Mouse (Mus musculus) forebrain, postnatal 0 days (tissue): ENCODE results near the gene Rspry1. TPM values are rescaled to one million over a fixed set of nuclear protein-coding genes. Genes with fewer than 3 reads are reported as not detected.

Experiments
- ATAC-seq: fragments of 200-750 bp; cut with Nextera tagmentation; 2 replicates; pipeline ENCODE4 v1.8.0; 2017; ENCODE audit warnings: mild to moderate bottlenecking, moderate library complexity
- DNase-seq: peaks from one replicate; pipeline ENCODE4 v3.0.0-alpha.2; 2015
- H3K27ac ChIP-seq: fragments of 300-500 bp; sonication (generic); 2 replicates; pipeline ENCODE4 v1.5.1; 2014; ENCODE audit warnings: low read depth, mild to moderate bottlenecking, antibody characterized with exemption, low read length, moderate library complexity, mixed read lengths
- H3K27me3 ChIP-seq: fragments of 300-500 bp; sonication (generic); 2 replicates; pipeline ENCODE4 v1.6.1; 2014; ENCODE audit warnings: mild to moderate bottlenecking, low read length, mixed read lengths; ENCODE audit not compliant: insufficient read depth
- H3K36me3 ChIP-seq: fragments of 300-500 bp; sonication (generic); 2 replicates; pipeline ENCODE4 v1.6.1; 2014; ENCODE audit warnings: mild to moderate bottlenecking, moderate library complexity; ENCODE audit not compliant: insufficient read depth
- H3K4me1 ChIP-seq: fragments of 300-500 bp; sonication (generic); 2 replicates; pipeline ENCODE4 v1.6.1; 2014; ENCODE audit warnings: antibody characterized with exemption; ENCODE audit not compliant: insufficient read depth
- H3K4me2 ChIP-seq: fragments of 300-500 bp; sonication (generic); 2 replicates; pipeline ENCODE4 v1.6.1; 2014; ENCODE audit warnings: low read depth, mild to moderate bottlenecking, moderate library complexity
- H3K4me3 ChIP-seq: fragments of 300-500 bp; sonication (generic); 2 replicates; pipeline ENCODE4 v1.5.1; 2014; ENCODE audit warnings: low read depth, low read length, mixed read lengths
- H3K9ac ChIP-seq: fragments of 300-500 bp; sonication (generic); 2 replicates; pipeline ENCODE4 v1.6.1; 2014; ENCODE audit warnings: mild to moderate bottlenecking
- H3K9me3 ChIP-seq: fragments of 300-500 bp; sonication (generic); 2 replicates; pipeline ENCODE4 v1.6.1; 2016; ENCODE audit warnings: low read length
- CTCF ChIP-seq: sonication (generic); IDR thresholded peaks from 2 replicates; pipeline ENCODE4 v1.5.1; 2016; ENCODE audit warnings: antibody characterized with exemption, control low read depth, low read depth
- WGBS: fragments of 180-500 bp; shearing (Covaris S2); extraction: QIAGEN DNeasy Blood & Tissue Kit; methylation state at CpG from one replicate; pipeline ENCODE4 v1.1.7; 2014; 5-methylcytosine and 5-hydroxymethylcytosine counted together
- polyA plus RNA-seq: library from polyadenylated mRNA; unstranded; fragments of >200 nt; fragmentation: Nextera tagmentation; extraction: Ambion mirVana; gene quantifications from 2 replicates; pipeline ENCODE4 v1.2.1, GENCODE M21; 2015
- total RNA-seq: library from RNA; depleted of rRNA; stranded (reverse); fragments of >200 nt; gene quantifications from 2 replicates; pipeline ENCODE4 v1.2.3, GENCODE M21; 2014; rRNA removed

Gene Rspry1
- total and polyA plus RNA-seq, 2 experiments from 2014 or later, result 32.0 to 55.8 TPM

GRCm38 (mm10) chr8:94704669-94704984 is 102.9 kb downstream of the Rspry1 start:
- Histone ChIP-seq H3K9me3 (no peaks in the 10 kb centered on the region), H3K4me1 (peaks cover 4% of the 10 kb centered on the region; the same call in 1 of the 2 replicates), H3K27ac (peak overlapping the region; percentile 80), H3K4me2 (peak overlapping the region; percentile 54), H3K27me3 (no peaks in the 10 kb centered on the region), H3K4me3 (peak overlapping the region; percentile 52), H3K9ac (peak overlapping the region; percentile 53), H3K36me3 (no peaks in the 10 kb centered on the region)
- no peak for TF ChIP-seq CTCF
- 10% methylated on average over 9 of the region's 9 CpGs for WGBS
- ATAC-seq, result no peak
- DNase-seq, result no peak

- H3K4me1 ChIP-seq, result peaks cover 4% of the 10 kb centered on the region; the same call in 1 of the 2 replicates
- 84% methylated on average over 10 of the region's 10 CpGs for WGBS
- no peaks in the 10 kb centered on the region for H3K36me3 ChIP-seq
- H3K4me2 ChIP-seq, result no peak overlapping the region
- H3K9ac ChIP-seq, result no peak overlapping the region
- no peaks in the 10 kb centered on the region for H3K9me3 ChIP-seq
- H3K27ac ChIP-seq, result no peak overlapping the region
- TF ChIP-seq CTCF, result no peak
- DNase-seq (no peak), ATAC-seq (no peak)
- H3K4me3 ChIP-seq, result no peak overlapping the region
- no peaks in the 10 kb centered on the region for H3K27me3 ChIP-seq
These were observed 104.0 kb downstream of the Rspry1 start for GRCm38 (mm10) chr8:94705581-94706245.

GRCm38 (mm10) chr8:94706732-94707395 is 105.1 kb downstream of the Rspry1 start:
- TF ChIP-seq CTCF, result no peak
- H3K9me3 ChIP-seq, result no peaks in the 10 kb centered on the region
- H3K4me3 ChIP-seq, result no peak overlapping the region
- no peak overlapping the region for H3K9ac ChIP-seq
- WGBS, result 77% methylated on average over 9 of the region's 9 CpGs
- no peaks in the 10 kb centered on the region for H3K36me3 ChIP-seq
- H3K4me1 ChIP-seq, result peaks cover 4% of the 10 kb centered on the region; the same call in 1 of the 2 replicates
- H3K27ac ChIP-seq, result no peak overlapping the region
- no peak for DNase-seq
- H3K27me3 ChIP-seq, result no peaks in the 10 kb centered on the region
- no peak for ATAC-seq
- H3K4me2 ChIP-seq, result no peak overlapping the region

Other genes with a start within 250 kb of the Rspry1 start
- 68.2 and 79.7 TPM in 2 replicates for gene Herpud1, start 215.5 kb upstream of the Rspry1 start, total RNA-seq
- 60.7 and 63.4 TPM in 2 replicates for gene Herpud1, start 215.5 kb upstream of the Rspry1 start, polyA plus RNA-seq
- gene Nlrc5, start 167.6 kb upstream of the Rspry1 start, total RNA-seq, result 0.69 and 1.6 TPM in 2 replicates
- 0.28 and 0.36 TPM in 2 replicates for gene Nlrc5, start 167.6 kb upstream of the Rspry1 start, polyA plus RNA-seq
- 49.2 and 68.8 TPM in 2 replicates for gene Cpne2, start 68.9 kb upstream of the Rspry1 start, total RNA-seq
- gene Cpne2, start 68.9 kb upstream of the Rspry1 start, polyA plus RNA-seq, result 41.6 and 58.3 TPM in 2 replicates
- 44.5 and 51.4 TPM in 2 replicates for gene Fam192a, start 60 bp downstream of the Rspry1 start, total RNA-seq
- 71.5 and 79.9 TPM in 2 replicates for gene Fam192a, start 60 bp downstream of the Rspry1 start, polyA plus RNA-seq
- 112 and 136 TPM in 2 replicates for gene Arl2bp, start 64.7 kb downstream of the Rspry1 start, total RNA-seq
- gene Arl2bp, start 64.7 kb downstream of the Rspry1 start, polyA plus RNA-seq, result 154 and 183 TPM in 2 replicates
- 4.6 and 11.6 TPM in 2 replicates for gene Pllp, start 94.3 kb downstream of the Rspry1 start, total RNA-seq
- 6.8 and 8.6 TPM in 2 replicates for gene Pllp, start 94.3 kb downstream of the Rspry1 start, polyA plus RNA-seq
- gene Ccl22, start 143.7 kb downstream of the Rspry1 start, total RNA-seq, result not detected in 2 replicates
- gene Ccl22, start 143.7 kb downstream of the Rspry1 start, polyA plus RNA-seq, result 0.15 TPM in 1 of 2 replicates, not detected in the other
- gene Cx3cl1, start 170.1 kb downstream of the Rspry1 start, total RNA-seq, result 61.5 and 68.7 TPM in 2 replicates
- gene Cx3cl1, start 170.1 kb downstream of the Rspry1 start, polyA plus RNA-seq, result 61.8 and 80.0 TPM in 2 replicates
- not detected in 2 replicates for gene Ccl17, start 208.5 kb downstream of the Rspry1 start, total RNA-seq
- gene Ccl17, start 208.5 kb downstream of the Rspry1 start, polyA plus RNA-seq, result 4.7 and 5.0 TPM in 2 replicates
- 87.3 and 89.6 TPM in 2 replicates for gene Coq9, start 236.4 kb downstream of the Rspry1 start, total RNA-seq
- 45.4 and 52.6 TPM in 2 replicates for gene Coq9, start 236.4 kb downstream of the Rspry1 start, polyA plus RNA-seq
- gene Ciapin1, start 236.4 kb downstream of the Rspry1 start, total RNA-seq, result 50.1 and 51.1 TPM in 2 replicates
- 108 and 120 TPM in 2 replicates for gene Ciapin1, start 236.4 kb downstream of the Rspry1 start, polyA plus RNA-seq